Mouse (Mus musculus): ENCODE results near the gene Adra1b. TPM values are rescaled to one million over a fixed set of nuclear protein-coding genes. Genes with fewer than 3 reads are reported as not detected.

The Adra1b gene
- total and polyA plus RNA-seq, 3 experiments = not detected

DNA sequence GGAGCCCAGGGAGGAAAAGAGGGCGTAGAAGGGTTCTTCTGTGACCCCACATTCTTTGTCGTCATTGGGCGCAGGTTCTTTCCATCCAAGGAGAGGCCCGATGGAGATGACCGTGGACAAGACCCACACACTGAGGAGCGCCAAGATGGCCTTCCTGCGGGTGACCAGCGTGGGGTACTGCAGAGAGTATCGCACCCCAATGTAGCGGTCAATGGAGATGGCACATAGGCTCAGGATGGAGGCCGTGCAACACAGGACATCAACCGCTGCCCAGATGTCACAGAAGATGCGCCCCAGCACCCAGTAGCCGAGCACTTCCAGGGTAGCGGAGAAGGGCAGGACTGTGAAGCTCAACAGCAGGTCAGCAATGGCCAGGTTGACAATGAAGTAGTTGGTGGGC lies 65.6 kb downstream of the Adra1b start:
- Histone ChIP-seq H3K27ac (ENCODE audit: control insufficient read depth, low read depth, low read length) (no peak overlapping the region), H3K36me3 (ENCODE audit: control insufficient read depth in 1 of 2, insufficient read depth in 2 of 2, low read length in 2 of 2) (no peaks in the 10 kb centered on the region), H3K9me3 (replicated peaks; ENCODE audit: insufficient read depth, low read length) (no peaks in the 10 kb centered on the region), H3K4me1 (ENCODE audit: control insufficient read depth in 1 of 2, insufficient read depth in 2 of 2, low read length in 2 of 2) (no peaks in the 10 kb centered on the region), H3K9ac (ENCODE audit: control insufficient read depth, low read depth, low read length, poor library complexity, severe bottlenecking) (no peak overlapping the region), H3K4me3 (ENCODE audit: control insufficient read depth in 1 of 2, insufficient read depth in 1 of 2, low read depth in 2 of 2, low read length in 2 of 2) (no peak overlapping the region), H3K27me3 (ENCODE audit: control insufficient read depth in 1 of 2, insufficient read depth in 2 of 2, low read length in 2 of 2) (no peaks in the 10 kb centered on the region; a peak in 1 of 4 replicates), H3K79me2 (ENCODE audit: control insufficient read depth, insufficient read depth, low read length, poor library complexity) (no peaks in the 10 kb centered on the region)
- DNase-seq (ENCODE audit: low read depth, low spot score) = no peak
- TF ChIP-seq RAD21 (IDR thresholded peaks at IDR 0.05; ENCODE audit: low read depth, low read length) (no peak), E2F4 (IDR thresholded peaks at IDR 0.05; ENCODE audit: borderline replicate concordance, low read depth, low read length) (no peak), SMC3 (IDR thresholded peaks at IDR 0.05; ENCODE audit: low read depth, low read length) (no peak), POLR2A (IDR thresholded peaks at IDR 0.05; ENCODE audit: control insufficient read depth in 1 of 2, insufficient read depth in 1 of 2, low read depth in 1 of 2, low read length in 2 of 2, poor library complexity in 1 of 2) (no peak), POLR2AphosphoS5 (IDR thresholded peaks at IDR 0.05; ENCODE audit: borderline replicate concordance, low read depth, low read length) (no peak), RCOR1 (IDR thresholded peaks at IDR 0.05; ENCODE audit: low read depth, low read length) (no peak), USF1 (IDR thresholded peaks at IDR 0.05; ENCODE audit: low read depth, low read length) (no peak), ZMIZ1 (IDR thresholded peaks at IDR 0.05; ENCODE audit: low read depth, low read length) (no peak)

- no peaks in the 10 kb centered on the region for H3K36me3 ChIP-seq (ENCODE audit: control insufficient read depth in 1 of 2, insufficient read depth in 2 of 2, low read length in 2 of 2)
- H3K27me3 ChIP-seq (ENCODE audit: control insufficient read depth in 1 of 2, insufficient read depth in 2 of 2, low read length in 2 of 2) = no peaks in the 10 kb centered on the region; a peak in 1 of 4 replicates
- H3K79me2 ChIP-seq (ENCODE audit: control insufficient read depth, insufficient read depth, low read length, poor library complexity) = no peaks in the 10 kb centered on the region
- DNase-seq (ENCODE audit: low read depth, low spot score) = no peak
- H3K4me3 ChIP-seq (ENCODE audit: control insufficient read depth in 1 of 2, insufficient read depth in 1 of 2, low read depth in 2 of 2, low read length in 2 of 2) = no peak overlapping the region
- H3K4me1 ChIP-seq (ENCODE audit: control insufficient read depth in 1 of 2, insufficient read depth in 2 of 2, low read length in 2 of 2) = no peaks in the 10 kb centered on the region
- TF ChIP-seq MXI1 (IDR thresholded peaks at IDR 0.05; ENCODE audit: low read depth, low read length) (no peak), RCOR1 (IDR thresholded peaks at IDR 0.05; ENCODE audit: low read depth, low read length) (no peak), JUND (IDR thresholded peaks at IDR 0.05; ENCODE audit: low read depth, low read length) (no peak), USF1 (IDR thresholded peaks at IDR 0.05; ENCODE audit: low read depth, low read length) (no peak), ELF1 (IDR thresholded peaks at IDR 0.05; ENCODE audit: low read depth, low read length) (no peak), MAZ (IDR thresholded peaks at IDR 0.05; ENCODE audit: low read depth, low read length) (no peak), POLR2AphosphoS5 (IDR thresholded peaks at IDR 0.05; ENCODE audit: borderline replicate concordance, low read depth, low read length) (no peak)
- H3K9me3 ChIP-seq (replicated peaks; ENCODE audit: insufficient read depth, low read length) = no peaks in the 10 kb centered on the region
- H3K27ac ChIP-seq (ENCODE audit: control insufficient read depth, low read depth, low read length) = no peak overlapping the region
- no peak overlapping the region for H3K9ac ChIP-seq (ENCODE audit: control insufficient read depth, low read depth, low read length, poor library complexity, severe bottlenecking)
Observed at GRCm38 (mm10) chr11:43834531-43834930, 66.5 kb downstream of the Adra1b start.

DNA sequence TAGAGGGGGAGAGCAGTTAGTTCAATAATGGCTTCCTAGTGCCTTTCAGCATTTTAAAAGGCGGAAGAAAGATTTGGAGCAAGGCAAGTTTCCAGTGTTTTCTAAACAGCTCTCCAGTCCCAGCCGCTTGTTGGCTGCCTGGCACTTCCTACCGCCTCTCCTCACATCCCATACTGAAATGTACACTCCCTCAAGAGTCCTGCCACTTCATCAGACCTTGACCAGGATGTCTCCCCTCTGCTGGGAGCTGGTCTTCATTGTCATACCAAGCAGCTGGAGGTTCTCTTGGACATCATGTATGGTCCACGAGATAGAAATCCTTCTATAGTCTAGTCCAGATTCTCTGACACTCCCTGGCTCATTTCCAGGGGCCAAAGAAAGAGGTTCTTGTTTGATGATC lies 69.5 kb downstream of the Adra1b start:
- Histone ChIP-seq H3K9ac (ENCODE audit: control insufficient read depth, low read depth, low read length, poor library complexity, severe bottlenecking) (no peak overlapping the region), H3K27me3 (ENCODE audit: control insufficient read depth in 1 of 2, insufficient read depth in 2 of 2, low read length in 2 of 2) (no peaks in the 10 kb centered on the region), H3K36me3 (ENCODE audit: control insufficient read depth in 1 of 2, insufficient read depth in 2 of 2, low read length in 2 of 2) (no peaks in the 10 kb centered on the region)

More for the DNA sequence above, 69.5 kb downstream of the Adra1b start:
- Histone ChIP-seq H3K79me2 (ENCODE audit: control insufficient read depth, insufficient read depth, low read length, poor library complexity) (no peaks in the 10 kb centered on the region), H3K9me3 (replicated peaks; ENCODE audit: insufficient read depth, low read length) (no peaks in the 10 kb centered on the region), H3K4me1 (ENCODE audit: control insufficient read depth in 1 of 2, insufficient read depth in 2 of 2, low read length in 2 of 2) (no peaks in the 10 kb centered on the region), H3K27ac (ENCODE audit: control insufficient read depth, low read depth, low read length) (no peak overlapping the region), H3K4me3 (ENCODE audit: control insufficient read depth in 1 of 2, insufficient read depth in 1 of 2, low read depth in 2 of 2, low read length in 2 of 2) (no peak overlapping the region)
- TF ChIP-seq ZC3H11A (IDR thresholded peaks at IDR 0.05; ENCODE audit: low read depth, low read length) = no peak
- TF ChIP-seq RAD21 (IDR thresholded peaks at IDR 0.05; ENCODE audit: low read depth, low read length) = no peak
- no peak for TF ChIP-seq MYC (IDR thresholded peaks at IDR 0.05; ENCODE audit: low read depth, low read length)
- no peak for DNase-seq (ENCODE audit: low read depth, low spot score)

All from MEL (cell line).